Mouse (Mus musculus) bone marrow, adult 2 months (tissue): ENCODE data around the gene Dlg2.

Source experiments
- CTCF ChIP-seq: fragments of 200-500 bp; IDR thresholded peaks from 2 replicates; pipeline ENCODE4 v1.5.1; 2011; ENCODE audit warnings: low read length, control low read depth; ENCODE audit not compliant: control insufficient read depth, insufficient read depth
- POLR2A ChIP-seq: fragments of 200-500 bp; IDR thresholded peaks from 2 replicates; pipeline ENCODE4 v1.6.1; 2011; ENCODE audit warnings: low read depth, mild to moderate bottlenecking, control low read depth, low read length, borderline replicate concordance; ENCODE audit not compliant: control insufficient read depth

- no peak for TF ChIP-seq CTCF
- no peak for TF ChIP-seq POLR2A
These were observed 1276.8 kb downstream of the Dlg2 start for GRCm38 (mm10) chr7:91753151-91753861.
